Mouse (Mus musculus): ENCODE measurements around the gene Lce1g.

Lce1g gene

DNA sequence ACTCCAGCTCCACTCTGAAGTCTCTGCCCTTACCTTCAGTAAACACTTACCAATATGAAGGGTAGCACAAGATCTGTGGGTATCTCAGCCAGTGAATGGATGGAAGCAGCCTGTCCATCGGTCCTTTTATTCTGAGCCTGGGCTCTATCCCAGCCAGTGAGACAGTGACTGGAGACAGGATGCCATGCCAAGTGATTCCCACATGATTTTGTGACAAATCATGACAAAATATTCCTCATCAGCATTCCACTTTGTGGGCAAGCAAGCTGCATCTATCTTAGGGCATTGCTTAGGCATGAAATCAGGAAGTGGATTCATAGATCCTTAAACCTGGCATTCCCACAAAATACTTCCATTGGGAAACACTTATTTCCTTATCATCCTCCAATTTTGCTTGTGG, at the start of gene Lce1g:
Lce1g (minus strand) TSS at position 101 of the 400 bp plus-strand sequence.
- DNase-seq (ENCODE audit: low spot score), result no peak

DNA sequence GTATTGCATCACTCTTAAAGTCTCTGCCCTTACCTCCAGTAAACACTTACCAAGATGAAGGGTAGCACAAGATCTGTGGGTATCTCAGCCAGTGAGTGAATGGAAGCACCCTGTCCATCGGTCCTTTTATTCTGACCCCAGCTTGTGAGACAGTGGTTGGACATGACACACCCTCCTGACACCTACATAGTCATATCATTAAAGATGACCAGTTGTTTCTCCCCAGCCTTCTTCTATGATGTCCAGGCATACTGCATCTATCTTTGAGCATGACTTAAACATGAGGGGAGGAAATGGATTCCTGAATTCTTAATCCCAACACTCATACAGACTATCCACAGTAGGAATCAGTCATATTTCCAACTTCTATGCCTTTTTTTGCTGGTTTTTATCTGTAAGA, 38.3 kb upstream of the Lce1g start, which contains the start of gene Lce1j:
Lce1j (minus strand) TSS at position 101 of the 400 bp plus-strand sequence.
- DNase-seq (ENCODE audit: low spot score), result no peak

DNA sequence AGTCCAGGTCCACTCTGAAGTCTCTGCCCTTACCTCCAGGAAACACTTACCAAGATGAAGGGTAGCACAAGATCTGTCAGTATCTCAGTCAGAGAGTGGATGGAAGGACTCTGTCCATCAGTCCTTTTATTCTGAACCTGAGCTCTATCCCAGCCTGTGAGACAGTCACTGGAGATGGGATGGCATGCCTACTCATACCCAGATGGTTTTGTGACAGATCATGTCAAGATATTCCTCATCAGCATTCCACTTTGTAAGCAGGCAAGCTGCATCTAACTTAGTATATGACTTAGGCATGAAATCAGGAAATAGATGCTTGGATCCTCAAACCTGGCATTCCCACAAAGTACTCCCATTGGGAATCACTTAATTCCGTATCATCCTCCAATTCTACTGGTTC, 26.7 kb upstream of the Lce1g start, which contains the start of gene Lce1i:
Lce1i (minus strand) TSS at position 101 of the 400 bp plus-strand sequence.
- DNase-seq (ENCODE audit: low spot score), result no peak

DNA sequence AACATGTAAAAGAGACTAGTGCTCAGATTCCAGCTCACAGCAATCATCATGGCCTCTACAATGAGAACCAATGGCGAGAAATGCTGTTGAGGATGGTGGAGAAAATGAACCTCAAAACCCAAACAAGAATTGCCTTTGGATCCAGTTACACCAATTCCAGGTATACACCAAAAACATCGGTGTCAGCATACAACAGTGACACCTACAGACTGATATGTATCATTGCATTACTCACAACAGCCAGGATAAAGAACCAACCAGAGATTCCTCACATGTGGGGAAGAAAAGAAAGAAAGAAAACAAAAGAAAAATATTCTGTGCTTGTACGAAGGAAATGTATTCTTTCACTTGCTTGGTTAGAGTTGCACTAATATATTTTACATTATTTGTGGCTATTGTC, 19.4 kb upstream of the Lce1g start:
- no peak for DNase-seq (ENCODE audit: low spot score)

DNA sequence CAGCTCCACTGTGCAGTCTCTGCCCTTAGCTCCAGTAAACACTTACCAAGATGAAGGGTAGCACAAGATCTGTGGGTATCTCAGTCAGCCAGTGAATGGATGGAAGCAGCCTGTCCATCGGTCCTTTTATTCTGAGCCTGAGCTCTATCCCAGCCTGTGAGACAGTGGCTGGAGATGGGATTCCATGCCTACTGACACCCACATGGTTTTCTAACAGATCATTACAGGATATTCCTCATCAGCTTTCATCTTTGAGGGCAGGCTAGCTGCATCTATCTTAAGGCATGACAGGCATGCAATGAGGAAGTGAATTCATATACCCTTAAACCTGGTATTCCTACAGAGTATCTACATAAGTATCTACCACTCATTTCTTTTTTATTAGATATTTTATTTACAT, 12.8 kb upstream of the Lce1g start, which contains the start of gene Lce1h:
Lce1h (minus strand) TSS at position 101 of the 400 bp plus-strand sequence.
- no peak for DNase-seq (ENCODE audit: low spot score)

DNA sequence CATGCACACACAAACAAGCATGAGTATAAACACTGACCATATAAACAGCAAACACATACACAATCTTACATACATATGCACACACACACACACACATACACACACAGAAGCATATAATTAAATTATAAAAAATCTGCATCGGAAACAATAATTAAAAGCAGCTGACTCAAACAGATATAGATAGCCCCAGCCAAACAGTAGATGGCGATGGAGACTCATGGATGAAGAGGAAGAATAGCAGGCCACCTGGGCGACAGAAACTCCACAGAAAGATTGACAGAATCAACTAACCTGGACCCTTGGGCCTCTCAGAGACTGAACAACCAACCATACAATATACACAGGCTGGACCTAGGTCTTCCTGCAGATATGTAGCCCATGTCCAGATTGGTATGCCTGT, 1.1 kb upstream of the Lce1g start:
- DNase-seq (ENCODE audit: low spot score), result no peak

DNA sequence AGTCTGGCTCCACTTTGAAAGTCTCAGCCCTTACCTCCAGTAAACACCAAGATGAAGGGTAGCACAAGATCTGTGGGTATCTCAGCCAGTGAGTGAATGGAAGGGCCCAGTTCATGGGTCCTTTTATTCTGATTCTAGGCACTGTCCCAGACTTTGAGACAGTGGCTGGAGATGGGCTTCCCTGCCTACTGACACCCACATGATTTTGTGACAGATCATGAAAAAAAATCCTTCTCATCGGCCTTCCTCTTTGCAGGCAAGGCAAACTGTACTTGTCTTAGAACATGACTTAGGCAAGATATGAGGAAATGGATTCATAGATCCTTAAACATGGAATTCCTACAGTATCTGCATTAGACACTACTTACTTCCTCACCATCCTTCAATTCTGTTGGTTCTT, 13.1 kb downstream of the Lce1g start, which contains the start of gene Gm38119:
Gm38119 (minus strand) TSS at position 101 of the 400 bp plus-strand sequence.
- DNase-seq (ENCODE audit: low spot score), result no peak

DNA sequence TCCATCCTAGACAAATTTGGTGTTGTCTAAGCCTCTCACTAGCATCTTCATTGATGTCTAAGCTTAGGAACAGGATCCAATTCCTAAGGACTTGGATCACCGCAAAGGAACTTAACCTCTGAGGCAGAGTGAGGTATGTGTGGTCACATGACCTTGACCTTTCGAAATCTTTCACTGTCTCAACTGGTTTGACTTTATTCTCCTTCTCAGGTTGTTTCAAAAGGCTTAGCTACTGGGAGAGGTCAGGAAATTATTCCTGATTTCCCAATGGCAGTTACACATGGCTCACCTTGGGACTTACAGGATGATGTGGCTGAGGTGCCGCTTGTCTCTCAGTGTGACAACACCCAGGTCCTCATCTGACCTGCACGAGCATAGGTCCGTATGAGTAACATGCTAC, 29.5 kb downstream of the Lce1g start:
- DNase-seq (ENCODE audit: low spot score), result no peak

DNA sequence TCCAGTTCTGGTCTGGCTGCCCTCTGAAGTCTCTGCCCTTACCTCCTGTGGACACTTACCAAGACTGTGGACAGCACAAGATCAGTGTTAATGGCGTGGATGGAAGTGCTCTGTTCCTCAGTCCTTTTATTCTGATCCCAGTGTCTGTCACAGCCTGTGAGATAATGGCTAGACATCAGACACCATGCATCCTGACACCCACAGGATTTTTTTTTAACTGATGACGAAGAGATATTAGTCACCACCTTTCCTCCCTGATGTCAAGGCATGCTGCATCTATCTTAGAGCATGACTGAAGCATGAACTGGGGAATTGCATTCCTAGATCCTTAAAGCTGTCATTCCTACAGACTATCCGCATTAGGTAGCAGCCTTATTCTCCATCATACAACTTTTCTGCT, 31.9 kb downstream of the Lce1g start, which contains the start of gene Lce1f:
Lce1f (minus strand) TSS at position 101 of the 400 bp plus-strand sequence.
- DNase-seq (ENCODE audit: low spot score), result no peak

DNA sequence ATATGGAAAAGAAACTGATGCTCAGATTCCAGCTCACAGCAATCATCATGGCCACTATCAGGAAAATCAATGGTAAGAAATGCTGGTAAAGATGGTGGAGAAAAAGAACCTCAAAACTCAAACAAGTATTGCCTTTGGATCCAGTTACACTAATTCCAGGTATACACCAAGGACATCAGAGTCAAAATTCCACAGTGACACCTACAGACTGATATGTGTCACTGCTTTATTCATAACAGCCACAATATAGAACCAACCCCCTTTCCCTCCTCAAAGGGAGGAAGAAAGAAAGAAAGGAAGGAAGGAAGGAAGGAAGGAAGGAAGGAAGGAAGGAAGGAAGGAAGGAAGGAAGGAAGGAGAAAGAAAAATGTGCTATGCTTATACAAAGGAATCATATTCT, 37.0 kb downstream of the Lce1g start:
- DNase-seq (ENCODE audit: low spot score), result no peak

DNA sequence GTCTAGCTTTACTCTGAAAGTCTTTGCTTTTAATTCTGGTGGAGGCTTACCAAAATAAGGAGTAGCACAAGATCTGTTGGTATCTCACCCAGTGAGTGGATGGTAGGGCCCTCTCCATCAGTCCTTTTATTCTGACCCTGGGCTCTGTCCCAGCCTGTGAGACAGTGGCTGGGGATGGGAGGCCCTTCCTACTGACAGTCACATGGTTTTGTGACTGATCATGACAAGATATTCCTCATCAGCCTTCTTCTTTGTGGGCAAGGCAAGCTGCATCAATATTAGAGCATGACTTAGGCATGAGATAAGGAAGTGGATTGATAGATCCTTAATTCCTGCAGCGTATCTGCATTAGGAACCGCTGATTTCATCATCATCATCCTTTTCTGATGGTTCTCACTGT, 43.2 kb downstream of the Lce1g start, which contains the start of gene Lce1e:
Lce1e (minus strand) TSS at position 101 of the 400 bp plus-strand sequence.
- DNase-seq (ENCODE audit: low spot score), result no peak
